Mouse (Mus musculus) kidney, embryonic 15.5 days (tissue): Measurements from ENCODE around the gene Drap1. TPM values are rescaled to one million over a fixed set of nuclear protein-coding genes. Genes with fewer than 3 reads are reported as not detected.

Source experiments
- ATAC-seq: fragments of 200-750 bp; cut with Nextera tagmentation; replicated peaks from 2 replicates; pipeline ENCODE4 v1.8.0; 2017; ENCODE audit warnings: moderate TSS enrichment; ENCODE audit not compliant: low FRiP score
- H3K27ac ChIP-seq: fragments of 300-500 bp; sonication (generic); 2 replicates; pipeline ENCODE4 v1.5.1; 2015; ENCODE audit warnings: mild to moderate bottlenecking, inconsistent platforms
- H3K27me3 ChIP-seq: fragments of 300-500 bp; sonication (generic); 2 replicates; pipeline ENCODE4 v1.6.1; 2015; ENCODE audit warnings: inconsistent platforms
- H3K36me3 ChIP-seq: fragments of 300-500 bp; sonication (generic); 2 replicates; pipeline ENCODE4 v1.6.1; 2015; ENCODE audit warnings: inconsistent platforms
- H3K4me1 ChIP-seq: fragments of 300-500 bp; sonication (generic); 2 replicates; pipeline ENCODE4 v1.6.1; 2015; ENCODE audit warnings: inconsistent platforms
- H3K4me2 ChIP-seq: fragments of 300-500 bp; sonication (generic); 2 replicates; pipeline ENCODE4 v1.6.1; 2015; ENCODE audit warnings: moderate library complexity, mild to moderate bottlenecking, inconsistent platforms
- H3K4me3 ChIP-seq: fragments of 300-500 bp; sonication (generic); replicated peaks from 2 replicates; pipeline ENCODE4 v1.5.1; 2015; ENCODE audit warnings: mild to moderate bottlenecking, inconsistent platforms
- H3K9ac ChIP-seq: fragments of 300-500 bp; sonication (generic); 2 replicates; pipeline ENCODE4 v1.6.1; 2015; ENCODE audit warnings: mild to moderate bottlenecking, inconsistent platforms
- H3K9me3 ChIP-seq: fragments of 300-500 bp; sonication (generic); replicated peaks from 2 replicates; pipeline ENCODE4 v1.6.1; 2016; ENCODE audit warnings: inconsistent platforms
- WGBS: fragments of 180-500 bp; shearing (Covaris S2); methylation state at CpG from one replicate; pipeline ENCODE4 v1.1.7; 2015; ENCODE audit warnings: mixed read lengths; 5-methylcytosine and 5-hydroxymethylcytosine counted together
- polyA plus RNA-seq: library from polyadenylated mRNA; unstranded; fragments of >200 nt; fragmentation: Nextera tagmentation; extraction: Ambion mirVana; gene quantifications from 2 replicates; pipeline ENCODE4 v1.2.1, GENCODE M21; 2015

Drap1 gene
- polyA plus RNA-seq, 1 experiment from 2014 or later: 248 TPM

DNA sequence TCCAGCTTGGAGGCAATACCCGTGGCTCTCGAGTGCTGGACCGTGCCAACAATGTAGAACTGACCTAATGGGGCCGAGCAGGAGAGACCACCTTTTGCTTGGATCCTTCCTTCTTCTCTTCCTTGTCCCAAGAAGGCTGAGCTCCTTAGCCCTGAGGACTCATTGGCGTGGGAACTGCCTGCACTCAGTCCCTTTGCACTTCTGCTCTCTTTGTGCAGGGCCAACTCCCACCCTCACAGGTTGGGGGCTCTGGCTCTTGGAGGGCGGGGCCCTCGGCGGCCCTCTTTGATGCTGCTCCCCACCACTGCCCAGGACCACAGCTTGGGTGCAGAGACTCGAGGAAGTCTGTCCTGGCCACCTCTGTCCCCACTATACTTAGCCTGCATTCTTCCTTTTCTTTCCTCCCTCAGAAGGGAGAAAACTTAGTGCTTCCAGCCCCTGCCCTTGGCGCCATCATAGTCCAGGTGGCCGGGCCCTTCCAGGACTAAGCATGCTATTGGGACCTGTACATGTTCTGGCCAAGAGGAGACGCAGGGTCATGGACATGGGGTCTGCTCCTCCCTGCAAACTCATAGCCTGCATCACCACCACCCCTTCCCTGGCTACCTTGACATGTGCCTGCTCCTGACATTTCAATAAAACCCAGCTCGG is 2.0 kb upstream of the Drap1 start:
- H3K4me2 ChIP-seq: peak overlapping the region; percentile 79
- H3K9me3 ChIP-seq: no peaks in the 10 kb centered on the region
- no peaks in the 10 kb centered on the region for H3K27me3 ChIP-seq
- peaks cover 38% of the 10 kb centered on the region for H3K4me1 ChIP-seq
- H3K9ac ChIP-seq: no peak overlapping the region
- peaks cover 27% of the 10 kb centered on the region for H3K36me3 ChIP-seq
- no peak for ATAC-seq
- H3K4me3 ChIP-seq: no peak overlapping the region
- H3K27ac ChIP-seq: no peak overlapping the region
- 90% methylated on average over 13 of the region's 13 CpGs for WGBS

- Histone ChIP-seq H3K4me1 (peaks cover 38% of the 10 kb centered on the region), H3K9ac (peak overlapping the region; percentile 90), H3K9me3 (no peaks in the 10 kb centered on the region), H3K4me2 (peak overlapping the region; percentile 79), H3K4me3 (peak overlapping the region; percentile 86), H3K27ac (peak overlapping the region; percentile 84), H3K27me3 (no peaks in the 10 kb centered on the region), H3K36me3 (peaks cover 34% of the 10 kb centered on the region)
- 86% methylated on average over 18 of the region's 18 CpGs for WGBS
- ATAC-seq: no peak
Observed at GRCm38 (mm10) chr19:5425906-5426565, 1.3 kb upstream of the Drap1 start.

DNA sequence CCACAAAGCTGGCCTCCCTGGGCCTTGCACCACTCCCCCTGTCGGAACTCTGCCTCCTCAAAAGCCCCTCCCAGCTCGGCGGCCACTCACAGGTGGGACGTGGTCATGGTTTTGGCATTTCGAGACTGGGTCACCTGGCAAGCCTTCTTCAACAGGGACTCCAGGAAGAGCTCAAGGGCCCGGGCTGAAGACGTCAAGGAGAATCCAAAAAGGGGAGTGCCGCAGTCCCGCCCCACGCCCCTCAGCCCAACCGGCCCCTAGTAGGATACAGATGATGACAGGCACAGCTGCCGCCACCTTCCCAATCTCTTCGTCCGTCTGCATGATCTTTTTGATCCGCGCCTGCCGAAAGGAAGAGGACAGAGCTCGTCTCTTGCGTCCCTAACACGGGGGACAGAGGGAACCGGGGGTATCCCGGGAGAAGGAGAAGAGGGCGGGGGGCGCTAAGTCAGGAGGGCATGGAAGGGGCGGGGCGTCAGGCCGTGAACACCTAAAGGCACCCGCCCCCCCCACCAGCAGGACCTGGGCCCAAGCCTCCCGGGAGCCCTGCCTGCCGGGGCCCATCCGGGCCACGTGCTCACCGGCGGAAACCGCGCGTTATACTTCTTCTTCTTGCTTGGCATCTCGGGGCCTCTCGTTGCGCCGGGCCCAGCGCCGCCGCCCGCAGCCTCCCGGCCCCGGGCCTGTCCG is 542 bp downstream of the Drap1 start:
- Histone ChIP-seq H3K4me3 (peak overlapping the region; percentile 86), H3K4me1 (peaks cover 38% of the 10 kb centered on the region), H3K4me2 (peak overlapping the region; percentile 79), H3K9ac (peak overlapping the region; percentile 82), H3K36me3 (peaks cover 51% of the 10 kb centered on the region), H3K27me3 (no peaks in the 10 kb centered on the region), H3K9me3 (no peaks in the 10 kb centered on the region), H3K27ac (peak overlapping the region; percentile 95)
- WGBS: under 1% methylated on average over 35 of the region's 48 CpGs
- ATAC-seq: peak; percentile 69

- H3K27me3 ChIP-seq: no peaks in the 10 kb centered on the region
- H3K4me1 ChIP-seq: peaks cover 38% of the 10 kb centered on the region
- H3K4me2 ChIP-seq: peak overlapping the region; percentile 79
- WGBS: 63% methylated on average over 12 of the region's 12 CpGs
- H3K4me3 ChIP-seq: peak overlapping the region; percentile 86
- H3K27ac ChIP-seq: peak overlapping the region; percentile 95
- H3K36me3 ChIP-seq: peaks cover 58% of the 10 kb centered on the region
- H3K9ac ChIP-seq: peak overlapping the region; percentile 82
- ATAC-seq: no peak
- no peaks in the 10 kb centered on the region for H3K9me3 ChIP-seq
Observed at GRCm38 (mm10) chr19:5423561-5423960, 1.2 kb downstream of the Drap1 start.

- peak overlapping the region; percentile 79 for H3K4me2 ChIP-seq
- peaks cover 34% of the 10 kb centered on the region for H3K4me1 ChIP-seq
- H3K9me3 ChIP-seq: no peaks in the 10 kb centered on the region
- H3K27ac ChIP-seq: 0 out of 2 replicates have a peak overlapping the region, but pooled peaks have one; percentile 95
- H3K27me3 ChIP-seq: no peaks in the 10 kb centered on the region
- 85% methylated on average over 9 of the region's 9 CpGs for WGBS
- peak overlapping the region; percentile 86 for H3K4me3 ChIP-seq
- H3K36me3 ChIP-seq: peaks cover 63% of the 10 kb centered on the region
- H3K9ac ChIP-seq: 0 out of 2 replicates have a peak overlapping the region, but pooled peaks have one; percentile 82
- no peak for ATAC-seq
Observed at GRCm38 (mm10) chr19:5422895-5423443, 1.8 kb downstream of the Drap1 start.

GRCm38 (mm10) chr19:5422267-5422666 is 2.5 kb downstream of the Drap1 start:
- no peak overlapping the region for H3K9ac ChIP-seq
- no peak for ATAC-seq
- H3K4me2 ChIP-seq: no peak overlapping the region
- H3K27ac ChIP-seq: no peak overlapping the region
- H3K36me3 ChIP-seq: peaks cover 65% of the 10 kb centered on the region
- peaks cover 31% of the 10 kb centered on the region for H3K4me1 ChIP-seq
- no peak overlapping the region for H3K4me3 ChIP-seq
- 90% methylated on average over 10 of the region's 10 CpGs for WGBS
- no peaks in the 10 kb centered on the region for H3K9me3 ChIP-seq
- H3K27me3 ChIP-seq: no peaks in the 10 kb centered on the region

DNA sequence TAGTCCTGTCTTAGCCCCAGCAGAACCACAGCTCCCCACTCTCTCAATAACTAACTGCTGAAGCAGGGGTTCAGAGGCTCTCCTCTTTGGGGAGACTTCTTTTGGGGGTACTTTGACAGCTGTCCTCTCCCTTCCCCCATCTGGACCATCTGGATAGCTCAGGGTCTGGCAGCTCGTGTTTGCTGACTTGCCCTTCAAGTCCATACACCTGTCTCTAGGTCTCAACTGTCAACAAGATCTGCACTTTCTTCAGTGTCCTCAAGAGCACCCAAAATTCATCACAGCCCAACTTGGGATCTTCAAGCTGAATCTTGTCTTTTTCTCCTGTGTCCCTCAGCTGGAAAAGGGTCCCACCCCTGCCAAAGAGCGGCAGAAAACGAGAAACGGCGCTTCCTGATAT is 3.0 kb downstream of the Drap1 start:
- Histone ChIP-seq H3K27me3 (no peaks in the 10 kb centered on the region), H3K27ac (no peak overlapping the region), H3K4me1 (peaks cover 26% of the 10 kb centered on the region), H3K36me3 (peaks cover 62% of the 10 kb centered on the region), H3K9me3 (no peaks in the 10 kb centered on the region), H3K9ac (no peak overlapping the region), H3K4me3 (no peak overlapping the region), H3K4me2 (no peak overlapping the region)
- ATAC-seq: no peak
- 85% methylated on average over 5 of the region's 5 CpGs for WGBS

- H3K36me3 ChIP-seq: peaks cover 53% of the 10 kb centered on the region
- H3K9me3 ChIP-seq: no peaks in the 10 kb centered on the region
- no peak overlapping the region for H3K4me2 ChIP-seq
- WGBS: 93% methylated on average over 6 of the region's 6 CpGs
- H3K4me1 ChIP-seq: peaks cover 15% of the 10 kb centered on the region
- H3K4me3 ChIP-seq: no peak overlapping the region
- H3K27ac ChIP-seq: no peak overlapping the region
- ATAC-seq: no peak
- no peaks in the 10 kb centered on the region for H3K27me3 ChIP-seq
- H3K9ac ChIP-seq: no peak overlapping the region
Observed at GRCm38 (mm10) chr19:5420579-5420978, 4.2 kb downstream of the Drap1 start.

GRCm38 (mm10) chr19:5419630-5420029 is 5.1 kb downstream of the Drap1 start:
- no peak overlapping the region for H3K4me2 ChIP-seq
- H3K4me3 ChIP-seq: no peak overlapping the region
- H3K27me3 ChIP-seq: no peaks in the 10 kb centered on the region
- H3K9ac ChIP-seq: no peak overlapping the region
- 90% methylated on average over 9 of the region's 9 CpGs for WGBS
- peaks cover 53% of the 10 kb centered on the region for H3K36me3 ChIP-seq
- H3K9me3 ChIP-seq: no peaks in the 10 kb centered on the region
- peaks cover 15% of the 10 kb centered on the region for H3K4me1 ChIP-seq
- no peak for ATAC-seq
- H3K27ac ChIP-seq: no peak overlapping the region

DNA sequence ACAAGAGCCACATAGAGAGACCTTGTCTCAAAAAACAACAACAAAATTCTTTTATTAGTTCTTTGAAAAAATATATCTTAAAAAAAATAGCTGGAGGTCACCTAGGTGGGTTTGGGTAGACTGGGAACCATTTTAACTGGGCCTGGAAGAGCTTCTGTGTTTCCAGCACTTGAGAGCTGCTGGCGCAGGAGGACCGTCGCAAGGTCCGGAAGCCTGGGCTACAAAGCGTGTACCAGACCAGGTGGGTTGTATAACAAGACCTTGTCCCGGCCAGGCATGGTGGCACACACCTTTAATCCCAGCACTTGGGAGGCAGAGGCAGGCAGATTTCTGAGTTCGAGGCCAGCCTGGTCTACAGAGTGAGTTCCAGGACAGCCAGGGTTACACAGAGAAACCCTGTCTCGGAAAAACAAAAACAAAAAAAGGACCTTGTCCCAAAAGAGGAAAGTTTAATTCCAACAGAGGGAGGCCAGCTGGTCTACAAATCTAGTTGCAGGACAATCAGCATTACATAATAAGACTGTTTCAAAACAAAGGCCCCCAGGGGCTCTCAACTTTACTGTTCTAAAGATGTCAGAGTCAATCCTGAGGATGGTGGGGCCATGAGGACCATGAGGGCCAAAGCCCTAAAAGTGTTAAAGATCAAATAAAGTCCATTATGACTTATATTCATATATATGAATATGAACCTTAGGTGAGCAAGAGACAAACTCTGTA is 5.9 kb downstream of the Drap1 start:
- Histone ChIP-seq H3K4me1 (peaks cover 12% of the 10 kb centered on the region), H3K4me3 (no peak overlapping the region), H3K27me3 (no peaks in the 10 kb centered on the region), H3K27ac (no peak overlapping the region), H3K36me3 (peaks cover 53% of the 10 kb centered on the region), H3K9me3 (no peaks in the 10 kb centered on the region), H3K4me2 (no peak overlapping the region), H3K9ac (no peak overlapping the region)
- ATAC-seq: no peak
- WGBS: 89% methylated on average over 8 of the region's 8 CpGs

DNA sequence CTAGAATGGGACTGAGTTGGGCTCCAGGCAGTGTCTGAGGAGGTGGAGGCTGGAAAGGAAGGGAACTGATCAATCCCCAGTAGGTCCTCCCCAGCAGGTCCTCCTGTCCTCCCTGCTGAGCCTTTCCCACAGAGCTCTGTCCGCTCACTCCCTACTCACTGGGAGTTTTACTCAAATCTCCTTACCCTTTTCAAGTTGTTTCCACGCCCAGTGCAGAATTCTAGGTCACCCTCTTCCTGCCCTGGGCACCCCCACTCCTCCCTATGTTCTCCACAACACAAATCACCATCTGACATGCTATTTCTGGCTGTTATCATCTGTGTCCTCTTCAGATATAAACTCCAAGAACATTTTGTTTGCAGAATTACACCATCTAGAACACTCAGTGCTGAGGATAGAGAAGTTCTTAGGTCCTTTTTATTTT is 10.2 kb downstream of the Drap1 start:
- ATAC-seq: no peak
- H3K36me3 ChIP-seq: peaks cover 19% of the 10 kb centered on the region
- H3K9me3 ChIP-seq: no peaks in the 10 kb centered on the region
- H3K4me1 ChIP-seq: no peaks in the 10 kb centered on the region
- no peak overlapping the region for H3K9ac ChIP-seq
- H3K4me2 ChIP-seq: no peak overlapping the region
- H3K27ac ChIP-seq: no peak overlapping the region
- WGBS: 72% methylated on average over 2 of the region's 2 CpGs
- no peaks in the 10 kb centered on the region for H3K27me3 ChIP-seq
- no peak overlapping the region for H3K4me3 ChIP-seq
